In the genomic region with DNA sequence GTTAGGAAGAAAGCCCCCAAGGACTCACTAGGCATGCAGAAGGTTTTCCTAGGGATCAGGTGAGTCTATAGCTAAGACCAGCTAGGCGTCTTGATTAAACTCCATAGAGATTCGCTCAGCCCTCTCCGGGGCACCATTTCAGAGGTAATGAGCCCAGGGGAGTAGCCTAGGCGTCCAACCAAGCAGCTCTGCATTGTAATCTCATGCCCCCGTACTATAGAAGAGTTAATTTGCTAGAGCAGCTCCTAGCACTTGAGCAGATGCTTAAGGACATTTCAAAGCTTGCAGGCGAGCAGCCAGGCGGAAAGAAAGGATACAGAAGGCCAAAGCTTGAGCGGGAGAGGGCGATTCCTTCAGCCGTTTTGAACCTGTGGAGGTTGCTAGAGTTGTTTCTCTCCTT, we compare ENCODE assay signal across 29 mouse cellular contexts. TPM values are rescaled to one million over a fixed set of nuclear protein-coding genes. Genes with fewer than 3 reads are reported as not detected.
DNase-seq lines count a peak whose midpoint lies in the region; ATAC-seq and TF ChIP-seq lines count a peak whose summit lies in the region.
"Had no signal": no experiment of that assay in that cellular context is flagged by ENCODE, and none has a peak within 500 bp of the region (broad histone marks: within the 10 kb centered on the region; RNA-seq: fewer than 3 reads in every experiment).

No protein-coding gene starts in this region.

- H3K27ac ChIP-seq in embryonic facial prominence, embryonic 14.5 days (replicated peaks; ENCODE audit: low read depth, low read length), result no peak overlapping the region
- no peak overlapping the region for H3K27ac ChIP-seq in embryonic facial prominence, embryonic 10.5 days (replicated peaks)
- peak overlapping the region; percentile 32; the same call in 1 of the 2 replicates for H3K27ac ChIP-seq in kidney, embryonic 15.5 days
- no peak overlapping the region for H3K27ac ChIP-seq in midbrain, postnatal 0 days (ENCODE audit: low read depth, low read length)
- no peak overlapping the region for H3K27ac ChIP-seq in midbrain, embryonic 16.5 days (ENCODE audit: low read length)
- H3K27ac ChIP-seq: embryonic facial prominence, embryonic 15.5 days; heart, embryonic 13.5 days; hindbrain, embryonic 12.5 days; layer of hippocampus, adult 2 months; limb, embryonic 12.5 days; macrophage; neural tube, embryonic 13.5 days had no signal

- peaks cover 12% of the 10 kb centered on the region; the same call in 1 of the 2 replicates for H3K4me1 ChIP-seq in embryonic facial prominence, embryonic 14.5 days (ENCODE audit: control insufficient read depth, insufficient read depth, low read length)
- peaks cover 11% of the 10 kb centered on the region; the same call in 1 of the 2 replicates for H3K4me1 ChIP-seq in embryonic facial prominence, embryonic 10.5 days
- H3K4me1 ChIP-seq in kidney, embryonic 15.5 days, result peaks cover 11% of the 10 kb centered on the region
- no peaks in the 10 kb centered on the region for H3K4me1 ChIP-seq in midbrain, postnatal 0 days (ENCODE audit: insufficient read depth, low read length)
- H3K4me1 ChIP-seq in midbrain, embryonic 16.5 days (ENCODE audit: control insufficient read depth, insufficient read depth, low read length), result no peaks in the 10 kb centered on the region
- H3K4me1 ChIP-seq: heart, embryonic 13.5 days; hindbrain, embryonic 12.5 days had no signal

- no peaks in the 10 kb centered on the region for H3K27me3 ChIP-seq in embryonic facial prominence, embryonic 14.5 days (replicated peaks; ENCODE audit: control insufficient read depth, insufficient read depth, low read length)
- no peaks in the 10 kb centered on the region for H3K27me3 ChIP-seq in embryonic facial prominence, embryonic 10.5 days (replicated peaks; ENCODE audit: low read depth, poor library complexity, severe bottlenecking)
- no peaks in the 10 kb centered on the region for H3K27me3 ChIP-seq in kidney, embryonic 15.5 days
- no peaks in the 10 kb centered on the region for H3K27me3 ChIP-seq in midbrain, postnatal 0 days (ENCODE audit: insufficient read depth, low read length)
- H3K27me3 ChIP-seq in midbrain, embryonic 16.5 days (ENCODE audit: control insufficient read depth, insufficient read depth, low read depth, low read length), result no peaks in the 10 kb centered on the region
- H3K27me3 ChIP-seq: embryonic facial prominence, embryonic 15.5 days; heart, embryonic 13.5 days; hindbrain, embryonic 12.5 days; limb, embryonic 12.5 days; neural tube, embryonic 13.5 days had no signal

- no peak for TF ChIP-seq CTCF in midbrain, postnatal 0 days (IDR thresholded peaks at IDR 0.05)

- no peaks in the 10 kb centered on the region for H3K36me3 ChIP-seq in embryonic facial prominence, embryonic 14.5 days (ENCODE audit: control insufficient read depth, insufficient read depth, low read length)
- H3K36me3 ChIP-seq in embryonic facial prominence, embryonic 10.5 days (replicated peaks), result no peaks in the 10 kb centered on the region
- no peaks in the 10 kb centered on the region for H3K36me3 ChIP-seq in kidney, embryonic 15.5 days
- no peaks in the 10 kb centered on the region for H3K36me3 ChIP-seq in midbrain, postnatal 0 days (ENCODE audit: insufficient read depth, low read length)
- no peaks in the 10 kb centered on the region for H3K36me3 ChIP-seq in midbrain, embryonic 16.5 days (ENCODE audit: control insufficient read depth, insufficient read depth, low read length)
- H3K36me3 ChIP-seq: embryonic facial prominence, embryonic 15.5 days; heart, embryonic 13.5 days; hindbrain, embryonic 12.5 days; limb, embryonic 12.5 days; neural tube, embryonic 13.5 days had no signal

- no peak overlapping the region for H3K9ac ChIP-seq in embryonic facial prominence, embryonic 14.5 days (ENCODE audit: low read depth, low read length)
- no peak overlapping the region for H3K9ac ChIP-seq in kidney, embryonic 15.5 days
- no peak overlapping the region for H3K9ac ChIP-seq in midbrain, postnatal 0 days (replicated peaks; ENCODE audit: low read length, poor library complexity, severe bottlenecking)
- no peak overlapping the region for H3K9ac ChIP-seq in midbrain, embryonic 16.5 days (ENCODE audit: low read depth, low read length)
- H3K9ac ChIP-seq: embryonic facial prominence, embryonic 15.5 days; heart, embryonic 13.5 days; hindbrain, embryonic 12.5 days; limb, embryonic 12.5 days; liver, postnatal 0 days; neural tube, embryonic 13.5 days had no signal

- no peak overlapping the region for H3K4me3 ChIP-seq in embryonic facial prominence, embryonic 14.5 days (ENCODE audit: low read depth, low read length)
- H3K4me3 ChIP-seq in embryonic facial prominence, embryonic 10.5 days, result no peak overlapping the region
- no peak overlapping the region for H3K4me3 ChIP-seq in kidney, embryonic 15.5 days (replicated peaks)
- no peak overlapping the region for H3K4me3 ChIP-seq in midbrain, postnatal 0 days (ENCODE audit: low read depth, low read length)
- H3K4me3 ChIP-seq in midbrain, embryonic 16.5 days (ENCODE audit: low read depth, low read length), result no peak overlapping the region
- H3K4me3 ChIP-seq: embryonic facial prominence, embryonic 15.5 days; heart, embryonic 13.5 days; hindbrain, embryonic 12.5 days; layer of hippocampus, adult 2 months; limb, embryonic 12.5 days; neural tube, embryonic 13.5 days had no signal

- no peaks in the 10 kb centered on the region for H3K9me3 ChIP-seq in embryonic facial prominence, embryonic 14.5 days (ENCODE audit: control insufficient read depth, low read length)
- H3K9me3 ChIP-seq in embryonic facial prominence, embryonic 10.5 days, result no peaks in the 10 kb centered on the region
- no peaks in the 10 kb centered on the region for H3K9me3 ChIP-seq in kidney, embryonic 15.5 days (replicated peaks)
- H3K9me3 ChIP-seq in midbrain, postnatal 0 days (ENCODE audit: low read length), result no peaks in the 10 kb centered on the region
- no peaks in the 10 kb centered on the region for H3K9me3 ChIP-seq in midbrain, embryonic 16.5 days (replicated peaks; ENCODE audit: control insufficient read depth, low read length, poor library complexity, severe bottlenecking)
- H3K9me3 ChIP-seq: embryonic facial prominence, embryonic 15.5 days; heart, embryonic 13.5 days; hindbrain, embryonic 12.5 days; limb, embryonic 12.5 days; neural tube, embryonic 13.5 days had no signal

- ATAC-seq in embryonic facial prominence, embryonic 14.5 days (ENCODE audit: low read depth), result peak; percentile 75; the same call in 1 of the 2 replicates
- ATAC-seq in kidney, embryonic 15.5 days (replicated peaks; ENCODE audit: low FRiP score), result peak; percentile 60
- ATAC-seq in midbrain, postnatal 0 days (ENCODE audit: low FRiP score), result no peak
- no peak for ATAC-seq in midbrain, embryonic 16.5 days
- ATAC-seq: CD4-positive, CD25-positive, alpha-beta regulatory T cell, adult 4 months; intestine, postnatal 0 days; liver, postnatal 0 days; lung, postnatal 0 days had no signal

- no peak overlapping the region for H3K4me2 ChIP-seq in embryonic facial prominence, embryonic 14.5 days (ENCODE audit: low read depth, low read length)
- 0 out of 2 replicates have a peak overlapping the region, but pooled peaks have one; percentile 12 for H3K4me2 ChIP-seq in kidney, embryonic 15.5 days
- H3K4me2 ChIP-seq in midbrain, postnatal 0 days (ENCODE audit: low read depth, low read length, poor library complexity, severe bottlenecking), result no peak overlapping the region
- no peak overlapping the region for H3K4me2 ChIP-seq in midbrain, embryonic 16.5 days (ENCODE audit: low read length)
- H3K4me2 ChIP-seq: embryonic facial prominence, embryonic 15.5 days; heart, embryonic 13.5 days; hindbrain, embryonic 12.5 days; limb, embryonic 12.5 days; liver, embryonic 11.5 days; neural tube, embryonic 13.5 days had no signal

- peak; percentile 48 for DNase-seq in embryonic facial prominence, embryonic 14.5 days (ENCODE audit: low spot score)
- DNase-seq in embryonic facial prominence, embryonic 10.5 days (ENCODE audit: low spot score), result no peak
- DNase-seq in kidney, adult 11 months, result no peak
- DNase-seq in midbrain, postnatal 0 days (ENCODE audit: low spot score), result peak; percentile 5
- DNase-seq in retina, postnatal 1 day, result peak; percentile 71
- DNase-seq in layer of hippocampus, postnatal 36 days, result no peak
- DNase-seq: adrenal gland, postnatal 25 days; cerebellum, adult 11 months; cerebellum, adult 9-11 months; gastrocnemius, postnatal 10 days; heart, adult 18-20 months; heart, postnatal 14 days; liver, postnatal 0 days; right cerebral cortex, adult 18-20 months; right cerebral cortex, postnatal 4 days; thymus, postnatal 25 days had no signal

- 57% methylated on average over 10 of the region's 10 CpGs for WGBS in embryonic facial prominence, embryonic 14.5 days
- 46% methylated on average over 10 of the region's 10 CpGs for WGBS in embryonic facial prominence, embryonic 10.5 days
- 38% methylated on average over 10 of the region's 10 CpGs for WGBS in kidney, embryonic 15.5 days
- 26% methylated on average over 10 of the region's 10 CpGs for WGBS in midbrain, postnatal 0 days
- WGBS in midbrain, embryonic 16.5 days, result 11% methylated on average over 10 of the region's 10 CpGs

RNA-seq across cellular contexts. Expression of a gene that starts 6.6 kb away (rescaled TPM):
- 80.5 and 87.2 TPM in 2 replicates for polyA plus RNA-seq in embryonic facial prominence, embryonic 14.5 days (2014; fragmentation: Nextera tagmentation; extraction: Ambion mirVana)
- 66.5 and 78.8 TPM in 2 replicates for polyA plus RNA-seq in embryonic facial prominence, embryonic 10.5 days (2016; fragmentation: Nextera tagmentation; extraction: Ambion mirVana)
- 122 and 124 TPM in 2 replicates for polyA plus RNA-seq in kidney, embryonic 15.5 days (2015; fragmentation: Nextera tagmentation; extraction: Ambion mirVana)
- total RNA-seq in midbrain, postnatal 0 days (2014; rRNA removed), result 19.5 and 19.8 TPM in 2 replicates
- polyA plus RNA-seq in midbrain, postnatal 0 days (2015; fragmentation: Nextera tagmentation; extraction: Ambion mirVana), result 77.3 and 96.7 TPM in 2 replicates
- polyA plus RNA-seq in midbrain, embryonic 16.5 days (2015; fragmentation: Nextera tagmentation; extraction: Ambion mirVana), result 65.1 and 69.8 TPM in 2 replicates
- 100 to 1,000 TPM; 115 to 125 TPM for total RNA-seq in layer of hippocampus, postnatal 36 days (2021)

RNA-seq across cellular contexts. Expression of a gene that starts 58.7 kb away (rescaled TPM):
- 48.1 and 50.5 TPM in 2 replicates for polyA plus RNA-seq in embryonic facial prominence, embryonic 14.5 days (2014; fragmentation: Nextera tagmentation; extraction: Ambion mirVana)
- 62.7 and 65.9 TPM in 2 replicates for polyA plus RNA-seq in embryonic facial prominence, embryonic 10.5 days (2016; fragmentation: Nextera tagmentation; extraction: Ambion mirVana)
- polyA plus RNA-seq in kidney, embryonic 15.5 days (2015; fragmentation: Nextera tagmentation; extraction: Ambion mirVana), result 50.2 and 51.5 TPM in 2 replicates
- 77.3 and 85.1 TPM in 2 replicates for total RNA-seq in midbrain, postnatal 0 days (2014; rRNA removed)
- polyA plus RNA-seq in midbrain, postnatal 0 days (2015; fragmentation: Nextera tagmentation; extraction: Ambion mirVana), result 46.2 and 49.4 TPM in 2 replicates
- 60.8 and 63.0 TPM in 2 replicates for polyA plus RNA-seq in midbrain, embryonic 16.5 days (2015; fragmentation: Nextera tagmentation; extraction: Ambion mirVana)
- total RNA-seq in layer of hippocampus, postnatal 36 days (2021), result 10 to 100 TPM; 51.8 to 52.1 TPM

RNA-seq across cellular contexts. Expression of a gene that starts 59.0 kb away (rescaled TPM):
- 90.6 and 93.6 TPM in 2 replicates for polyA plus RNA-seq in embryonic facial prominence, embryonic 14.5 days (2014; fragmentation: Nextera tagmentation; extraction: Ambion mirVana)
- polyA plus RNA-seq in embryonic facial prominence, embryonic 10.5 days (2016; fragmentation: Nextera tagmentation; extraction: Ambion mirVana), result 86.7 and 89.7 TPM in 2 replicates
- polyA plus RNA-seq in kidney, embryonic 15.5 days (2015; fragmentation: Nextera tagmentation; extraction: Ambion mirVana), result 72.3 and 81.5 TPM in 2 replicates
- 74.2 and 95.7 TPM in 2 replicates for total RNA-seq in midbrain, postnatal 0 days (2014; rRNA removed)
- 154 and 158 TPM in 2 replicates for polyA plus RNA-seq in midbrain, postnatal 0 days (2015; fragmentation: Nextera tagmentation; extraction: Ambion mirVana)
- polyA plus RNA-seq in midbrain, embryonic 16.5 days (2015; fragmentation: Nextera tagmentation; extraction: Ambion mirVana), result 135 and 152 TPM in 2 replicates
- total RNA-seq in layer of hippocampus, postnatal 36 days (2021), result 10 to 100 TPM; 58.6 to 58.8 TPM

Comparison
In these comparisons a context has a peak if more than half of its experiments do, and no peak if none do; other contexts are left out.
1. DNase-seq: peak in embryonic facial prominence, embryonic 14.5 days (single experiment), midbrain, postnatal 0 days (single experiment) and retina, postnatal 1 day (single experiment); none in embryonic facial prominence, embryonic 10.5 days (single experiment), kidney, adult 11 months (single experiment) and layer of hippocampus, postnatal 36 days (0 of 2).
2. ATAC-seq: peak in embryonic facial prominence, embryonic 14.5 days (single experiment) and kidney, embryonic 15.5 days (single experiment); none in midbrain, postnatal 0 days (single experiment) and midbrain, embryonic 16.5 days (single experiment).